Mouse (Mus musculus) embryonic fibroblast, embryonic 13.5 days (primary cell): Measurements from ENCODE around the gene Ncor2.
A peak's percentile ranks its signal among the peaks of the same experiment; 100 is the strongest.

ENCODE experiments used
- CTCF ChIP-seq: IDR thresholded peaks from 2 replicates; pipeline ENCODE4 v1.5.1; 2011; ENCODE audit warnings: mild to moderate bottlenecking, control low read depth, low read length, moderate library complexity, borderline replicate concordance; ENCODE audit not compliant: insufficient read depth
- POLR2A ChIP-seq: IDR thresholded peaks from 2 replicates; pipeline ENCODE4 v1.6.1; 2011; ENCODE audit warnings: low read depth, mild to moderate bottlenecking, control low read depth, low read length, moderate library complexity

DNA sequence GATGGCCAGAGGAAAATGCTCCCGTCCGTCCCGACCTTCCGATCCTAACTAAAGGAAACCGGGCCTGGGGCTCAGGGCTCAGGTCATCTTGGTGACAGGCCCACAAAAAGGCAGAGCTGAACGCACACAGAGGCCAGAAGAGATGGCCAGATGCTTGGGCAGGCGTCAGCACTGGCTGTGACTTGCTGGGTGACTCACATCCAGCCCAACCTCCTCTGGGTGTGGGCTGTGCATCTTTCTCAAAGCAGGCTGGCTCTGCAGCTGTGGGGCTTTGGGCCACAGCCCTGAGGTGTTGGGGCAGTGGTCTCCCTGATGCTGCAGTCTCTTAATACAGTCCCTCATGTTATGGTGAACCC lies 37.5 kb downstream of the Ncor2 start:
- TF ChIP-seq POLR2A (peak; percentile 39; the same call in 1 of the 2 replicates), CTCF (no peak)
